Mouse (Mus musculus): ENCODE results near the gene Mroh2a.

DNA sequence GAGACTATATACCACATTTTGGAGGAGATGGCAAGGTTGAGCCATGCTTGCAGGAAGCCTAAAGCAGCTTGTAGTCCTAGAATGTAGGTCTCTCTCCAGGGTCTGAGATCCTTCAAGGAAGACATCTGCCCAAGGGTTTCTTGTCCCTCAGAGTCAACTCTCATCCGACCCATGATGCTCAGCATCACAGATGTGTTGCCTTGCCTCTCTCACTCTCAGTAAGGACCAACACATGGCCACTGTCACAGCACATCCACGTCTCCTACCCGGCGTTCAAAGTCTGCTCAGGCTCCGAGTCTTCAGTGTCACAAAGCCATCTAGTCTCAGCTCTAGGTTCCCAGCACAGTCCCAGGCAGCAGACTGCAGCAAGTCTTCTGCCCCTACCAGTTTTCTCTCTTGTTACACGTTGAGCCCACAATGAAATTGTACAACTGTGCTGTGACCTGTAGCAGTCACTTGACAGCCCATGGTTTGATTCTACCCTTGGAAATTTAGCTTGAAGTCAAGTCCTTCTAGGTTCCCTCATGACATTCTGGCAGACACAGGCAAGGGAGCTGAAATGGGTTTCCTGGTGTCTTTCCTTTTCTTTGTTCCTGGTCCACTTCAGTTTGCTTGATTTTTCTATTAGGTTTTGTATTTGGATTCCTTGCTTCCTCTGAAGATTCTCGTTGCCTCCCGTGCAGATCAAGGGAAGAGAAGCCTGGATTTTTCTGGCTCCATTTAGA, 77.6 kb downstream of the Mroh2a start:
- TF ChIP-seq POLR2A (IDR thresholded peaks at IDR 0.05; ENCODE audit: low read depth, low read length) (no peak), CTCF (conservative IDR thresholded peaks at IDR 0.05; ENCODE audit: insufficient read depth, insufficient read length, low read depth, low read length) (no peak)

Measured in kidney, adult 2 months (tissue).